Mouse (Mus musculus) MEL (cell line): Measurements from ENCODE around the gene Xirp2.

Experiments used
- BHLHE40 ChIP-seq: IDR thresholded peaks from 2 replicates; pipeline ENCODE4 v1.6.1; 2012; ENCODE audit warnings: low read depth, mild to moderate bottlenecking, inconsistent platforms, low read length, improper control_type of control experiment, borderline replicate concordance
- CHD1 ChIP-seq: IDR thresholded peaks from 2 replicates; pipeline ENCODE4 v1.6.1; 2012; ENCODE audit warnings: low read depth, mild to moderate bottlenecking, inconsistent platforms, low read length, improper control_type of control experiment
- CTCF ChIP-seq, 3 experiments: IDR thresholded peaks in 2 of 3; conservative IDR thresholded peaks in 1 of 3; 2 replicates each; pipeline ENCODE4 v1.5.1; 2011 to 2012; ENCODE audit warnings: low read length in 3 of 3, low read depth in 2 of 3, mild to moderate bottlenecking in 2 of 3, improper control_type of control experiment in 1 of 3, inconsistent platforms in 1 of 3, mixed read lengths in 1 of 3, moderate library complexity in 1 of 3; ENCODE audit not compliant: control insufficient read depth in 1 of 3, insufficient read depth in 1 of 3, poor library complexity in 1 of 3, severe bottlenecking in 1 of 3
- EP300 ChIP-seq, 2 experiments: IDR thresholded peaks; 2 replicates each; pipeline ENCODE4 v1.6.1; 2011; ENCODE audit warnings: improper control_type of control experiment in 2 of 2, low read length in 2 of 2, low read depth in 1 of 2, mild to moderate bottlenecking in 1 of 2
- MAX ChIP-seq: IDR thresholded peaks from 2 replicates; pipeline ENCODE4 v1.6.1; 2011; ENCODE audit warnings: low read length, improper control_type of control experiment
- POLR2A ChIP-seq, 2 experiments: IDR thresholded peaks; 2 replicates each; pipeline ENCODE4 v1.6.1; 2011 to 2012; ENCODE audit warnings: low read length in 2 of 2, mild to moderate bottlenecking in 2 of 2, control low read depth in 1 of 2, improper control_type of control experiment in 1 of 2, low read depth in 1 of 2, moderate library complexity in 1 of 2; ENCODE audit not compliant: control insufficient read depth in 1 of 2, insufficient read depth in 1 of 2, poor library complexity in 1 of 2
- TAL1 ChIP-seq: IDR thresholded peaks from 2 replicates; pipeline ENCODE4 v1.6.1; 2012; ENCODE audit warnings: mild to moderate bottlenecking, inconsistent platforms, low read length, moderate library complexity, mixed read lengths
- TBP ChIP-seq: IDR thresholded peaks from 2 replicates; pipeline ENCODE4 v1.8.0; 2011; ENCODE audit warnings: low read depth, low read length, improper control_type of control experiment
- ZNF384 ChIP-seq: IDR thresholded peaks from 2 replicates; pipeline ENCODE4 v1.6.1; 2012; ENCODE audit warnings: low read depth, mild to moderate bottlenecking, inconsistent platforms, low read length, improper control_type of control experiment

- TF ChIP-seq CTCF (IDR thresholded peaks at IDR 0.05 in 2 of 3, conservative IDR thresholded peaks at IDR 0.05 in 1 of 3; ENCODE audit: control insufficient read depth in 1 of 3, insufficient read depth in 1 of 3, low read depth in 2 of 3, low read length in 3 of 3, poor library complexity in 1 of 3, severe bottlenecking in 1 of 3): no peak
- no peak for TF ChIP-seq TAL1
- no peak for TF ChIP-seq TBP
- no peak for TF ChIP-seq ZNF384
- TF ChIP-seq EP300 (IDR thresholded peaks at IDR 0.05; ENCODE audit: low read depth in 1 of 2, low read length in 2 of 2): no peak
- TF ChIP-seq POLR2A (IDR thresholded peaks at IDR 0.05; ENCODE audit: control insufficient read depth in 1 of 2, insufficient read depth in 1 of 2, low read depth in 1 of 2, low read length in 2 of 2, poor library complexity in 1 of 2): no peak
- no peak for TF ChIP-seq CHD1
- TF ChIP-seq MAX: no peak
- no peak for TF ChIP-seq BHLHE40
These were observed 40.9 kb downstream of the Xirp2 start for GRCm38 (mm10) chr2:67486721-67487120.
